Mouse (Mus musculus): Measurements from ENCODE around the gene Dnmt3l. TPM values are rescaled to one million over a fixed set of nuclear protein-coding genes. Genes with fewer than 3 reads are reported as not detected.

Gene Dnmt3l
- polyA plus RNA-seq, 1 experiment from 2014 or later = not detected

GRCm38 (mm10) chr10:78069101-78070011, 27.6 kb downstream of the Dnmt3l start, which contains the start of gene Icosl:
TSS of gene Icosl (plus strand) at chr10:78069302.
- under 1% methylated on average over 66 of the region's 66 CpGs for WGBS
- peak; percentile 88 for DNase-seq (ENCODE audit: low spot score)
- H3K4me3 ChIP-seq = peak within 1 kb of the TSS; percentile 70
- H3K9me3 ChIP-seq = no peaks in the 10 kb centered on the region
- no peaks in the 10 kb centered on the region for H3K36me3 ChIP-seq (replicated peaks)
- peak within 1 kb of the TSS; percentile 81 for H3K27ac ChIP-seq (replicated peaks)
- H3K27me3 ChIP-seq (replicated peaks; ENCODE audit: low read depth, poor library complexity, severe bottlenecking) = peaks cover 48% of the 10 kb centered on the region
- peaks cover 22% of the 10 kb centered on the region for H3K4me1 ChIP-seq

DNA sequence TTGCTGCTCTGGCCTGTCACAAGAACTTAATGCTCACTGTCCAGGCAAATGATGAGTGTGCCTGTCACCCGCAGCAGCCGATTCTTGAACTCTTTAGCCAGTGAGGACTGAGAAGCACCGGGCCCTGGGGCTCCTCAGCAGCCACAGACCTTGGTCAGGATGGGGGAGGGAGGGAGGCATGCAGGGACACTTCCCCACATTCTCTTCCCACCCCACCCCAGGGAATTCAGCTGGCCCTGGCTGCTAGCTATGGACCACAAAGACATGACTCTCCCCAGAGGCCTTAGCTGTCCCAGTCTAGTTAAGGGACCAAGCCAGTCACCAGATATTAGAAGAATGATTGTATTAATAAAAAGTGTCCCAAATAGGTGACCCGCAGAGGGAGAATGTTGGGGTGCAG, 32.4 kb downstream of the Dnmt3l start:
- peaks cover 25% of the 10 kb centered on the region for H3K27me3 ChIP-seq (replicated peaks; ENCODE audit: low read depth, poor library complexity, severe bottlenecking)
- no peaks in the 10 kb centered on the region for H3K9me3 ChIP-seq
- WGBS = 77% methylated on average over 4 of the region's 4 CpGs
- no peak overlapping the region for H3K4me3 ChIP-seq
- H3K27ac ChIP-seq (replicated peaks) = no peak overlapping the region
- H3K36me3 ChIP-seq (replicated peaks) = 0 out of 2 replicates have a peak, but pooled peaks cover 3% of the 10 kb centered on the region
- DNase-seq (ENCODE audit: low spot score) = no peak
- peaks cover 10% of the 10 kb centered on the region for H3K4me1 ChIP-seq

GRCm38 (mm10) chr10:78074977-78075376, 33.2 kb downstream of the Dnmt3l start:
- 0 out of 2 replicates have a peak, but pooled peaks cover 3% of the 10 kb centered on the region for H3K36me3 ChIP-seq (replicated peaks)
- no peak overlapping the region for H3K4me3 ChIP-seq
- no peak overlapping the region for H3K27ac ChIP-seq (replicated peaks)
- H3K9me3 ChIP-seq = no peaks in the 10 kb centered on the region
- no peak for DNase-seq (ENCODE audit: low spot score)
- peaks cover 21% of the 10 kb centered on the region for H3K27me3 ChIP-seq (replicated peaks; ENCODE audit: low read depth, poor library complexity, severe bottlenecking)
- H3K4me1 ChIP-seq = peaks cover 5% of the 10 kb centered on the region
- 88% methylated on average over 11 of the region's 11 CpGs for WGBS

DNA sequence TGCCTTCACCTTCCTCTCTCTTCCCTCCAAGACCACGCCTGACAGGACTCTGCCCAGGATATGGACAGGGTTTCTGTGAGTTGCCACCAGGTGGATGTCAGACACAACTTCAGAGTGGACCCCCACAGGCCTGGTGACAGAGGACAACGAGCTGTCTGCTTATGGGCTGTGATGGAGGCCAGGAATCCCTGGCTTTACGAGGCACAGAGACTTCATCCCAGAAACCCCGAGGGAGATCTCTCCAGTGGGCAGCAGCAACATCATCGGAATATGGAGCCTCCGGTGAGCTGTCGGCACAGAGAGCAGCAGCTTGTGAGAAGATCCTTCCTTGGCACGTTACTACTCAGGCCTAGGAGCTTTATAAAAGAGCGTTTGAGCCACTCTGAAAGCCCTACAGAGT, 36.1 kb downstream of the Dnmt3l start:
- DNase-seq (ENCODE audit: low spot score) = no peak
- Histone ChIP-seq H3K27me3 (replicated peaks; ENCODE audit: low read depth, poor library complexity, severe bottlenecking) (no peaks in the 10 kb centered on the region), H3K9me3 (no peaks in the 10 kb centered on the region), H3K36me3 (replicated peaks) (0 out of 2 replicates have a peak, but pooled peaks cover 3% of the 10 kb centered on the region), H3K4me3 (no peak overlapping the region), H3K4me1 (peaks cover 7% of the 10 kb centered on the region), H3K27ac (replicated peaks) (no peak overlapping the region)
- 79% methylated on average over 9 of the region's 9 CpGs for WGBS

- Histone ChIP-seq H3K4me3 (no peak overlapping the region), H3K9me3 (no peaks in the 10 kb centered on the region), H3K27ac (replicated peaks) (no peak overlapping the region), H3K36me3 (replicated peaks) (0 out of 2 replicates have a peak, but pooled peaks cover 3% of the 10 kb centered on the region), H3K4me1 (peaks cover 7% of the 10 kb centered on the region), H3K27me3 (replicated peaks; ENCODE audit: low read depth, poor library complexity, severe bottlenecking) (no peaks in the 10 kb centered on the region)
- WGBS = 81% methylated on average over 5 of the region's 5 CpGs
- no peak for DNase-seq (ENCODE audit: low spot score)
These were observed 36.5 kb downstream of the Dnmt3l start for GRCm38 (mm10) chr10:78078276-78078675.

- no peak overlapping the region for H3K27ac ChIP-seq (replicated peaks)
- 79% methylated on average over 4 of the region's 4 CpGs for WGBS
- H3K36me3 ChIP-seq (replicated peaks) = 0 out of 2 replicates have a peak, but pooled peaks cover 3% of the 10 kb centered on the region
- H3K4me1 ChIP-seq = peaks cover 7% of the 10 kb centered on the region
- no peaks in the 10 kb centered on the region for H3K9me3 ChIP-seq
- no peak for DNase-seq (ENCODE audit: low spot score)
- H3K27me3 ChIP-seq (replicated peaks; ENCODE audit: low read depth, poor library complexity, severe bottlenecking) = no peaks in the 10 kb centered on the region
- H3K4me3 ChIP-seq = no peak overlapping the region
These were observed 38.3 kb downstream of the Dnmt3l start for GRCm38 (mm10) chr10:78079955-78080591.

GRCm38 (mm10) chr10:78084073-78084472, 42.3 kb downstream of the Dnmt3l start:
- Histone ChIP-seq H3K36me3 (replicated peaks) (no peaks in the 10 kb centered on the region), H3K9me3 (no peaks in the 10 kb centered on the region), H3K4me3 (no peak overlapping the region), H3K4me1 (peaks cover 7% of the 10 kb centered on the region), H3K27ac (replicated peaks) (no peak overlapping the region), H3K27me3 (replicated peaks; ENCODE audit: low read depth, poor library complexity, severe bottlenecking) (no peaks in the 10 kb centered on the region)
- no peak for DNase-seq (ENCODE audit: low spot score)
- 66% methylated on average over 1 of the region's 1 CpGs for WGBS

DNA sequence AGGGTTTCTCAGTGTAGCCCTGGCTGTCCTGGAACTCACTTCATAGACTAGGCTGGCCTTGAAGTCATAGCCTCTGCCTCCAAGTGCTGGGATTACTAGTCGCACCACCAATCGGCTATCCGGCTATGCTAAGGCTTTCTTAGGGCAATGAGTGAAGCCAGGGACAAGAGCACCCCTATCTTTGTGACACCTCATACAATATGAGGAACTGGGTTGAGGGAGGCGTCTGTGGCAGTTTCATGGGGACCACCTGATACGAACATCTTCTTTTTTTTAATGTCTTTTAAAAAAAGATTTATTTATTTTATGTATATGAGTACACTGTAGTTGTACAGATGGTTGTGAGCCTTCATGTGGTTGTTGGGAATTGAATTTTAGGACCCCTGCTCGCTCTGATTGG, 44.0 kb downstream of the Dnmt3l start:
- 92% methylated on average over 6 of the region's 6 CpGs for WGBS
- no peak overlapping the region for H3K27ac ChIP-seq (replicated peaks)
- H3K9me3 ChIP-seq = no peaks in the 10 kb centered on the region
- H3K27me3 ChIP-seq (replicated peaks; ENCODE audit: low read depth, poor library complexity, severe bottlenecking) = no peaks in the 10 kb centered on the region
- H3K36me3 ChIP-seq (replicated peaks) = no peaks in the 10 kb centered on the region
- no peak for DNase-seq (ENCODE audit: low spot score)
- H3K4me3 ChIP-seq = no peak overlapping the region
- H3K4me1 ChIP-seq = no peaks in the 10 kb centered on the region

- DNase-seq (ENCODE audit: low spot score) = no peak
- H3K36me3 ChIP-seq (replicated peaks) = no peaks in the 10 kb centered on the region
- 83% methylated on average over 10 of the region's 10 CpGs for WGBS
- H3K4me3 ChIP-seq = no peak overlapping the region
- H3K4me1 ChIP-seq = no peaks in the 10 kb centered on the region
- H3K27ac ChIP-seq (replicated peaks) = no peak overlapping the region
- no peaks in the 10 kb centered on the region for H3K9me3 ChIP-seq
- no peaks in the 10 kb centered on the region for H3K27me3 ChIP-seq (replicated peaks; ENCODE audit: low read depth, poor library complexity, severe bottlenecking)
These were observed 44.8 kb downstream of the Dnmt3l start for GRCm38 (mm10) chr10:78086444-78087061.

- no peak overlapping the region for H3K27ac ChIP-seq (replicated peaks)
- no peaks in the 10 kb centered on the region for H3K36me3 ChIP-seq (replicated peaks)
- DNase-seq (ENCODE audit: low spot score) = no peak
- H3K4me1 ChIP-seq = no peaks in the 10 kb centered on the region
- 77% methylated on average over 6 of the region's 6 CpGs for WGBS
- H3K27me3 ChIP-seq (replicated peaks; ENCODE audit: low read depth, poor library complexity, severe bottlenecking) = no peaks in the 10 kb centered on the region
- no peaks in the 10 kb centered on the region for H3K9me3 ChIP-seq
- H3K4me3 ChIP-seq = no peak overlapping the region
These were observed 45.4 kb downstream of the Dnmt3l start for GRCm38 (mm10) chr10:78087101-78087511.

DNA sequence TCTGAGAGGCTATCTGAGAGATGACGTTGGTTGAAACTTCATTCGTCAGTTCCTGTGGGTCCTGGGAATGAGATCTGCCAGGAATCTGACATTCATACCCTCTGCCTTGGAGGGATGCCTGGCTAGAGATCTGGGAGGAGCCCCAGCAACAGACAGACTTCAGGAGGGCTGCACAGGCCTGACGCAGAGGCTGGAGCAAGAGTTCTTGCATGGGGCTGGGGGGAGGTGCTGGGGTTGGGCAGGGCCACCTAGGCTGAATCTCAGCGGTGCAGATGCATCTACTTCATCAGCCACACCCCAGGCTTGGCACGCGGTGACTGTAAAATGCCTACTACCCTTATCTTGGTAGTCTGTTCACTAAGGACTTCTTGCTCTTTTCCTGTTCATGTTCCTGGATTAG, 48.5 kb downstream of the Dnmt3l start:
- 71% methylated on average over 6 of the region's 6 CpGs for WGBS
- DNase-seq (ENCODE audit: low spot score) = no peak
- H3K27me3 ChIP-seq (replicated peaks; ENCODE audit: low read depth, poor library complexity, severe bottlenecking) = no peaks in the 10 kb centered on the region
- no peaks in the 10 kb centered on the region for H3K9me3 ChIP-seq
- H3K36me3 ChIP-seq (replicated peaks) = no peaks in the 10 kb centered on the region
- no peaks in the 10 kb centered on the region for H3K4me1 ChIP-seq
- no peak overlapping the region for H3K4me3 ChIP-seq
- H3K27ac ChIP-seq (replicated peaks) = no peak overlapping the region

- Histone ChIP-seq H3K36me3 (replicated peaks) (no peaks in the 10 kb centered on the region), H3K27ac (replicated peaks) (no peak overlapping the region), H3K9me3 (no peaks in the 10 kb centered on the region), H3K4me3 (no peak overlapping the region), H3K4me1 (no peaks in the 10 kb centered on the region), H3K27me3 (replicated peaks; ENCODE audit: low read depth, poor library complexity, severe bottlenecking) (no peaks in the 10 kb centered on the region)
- WGBS = 83% methylated on average over 4 of the region's 4 CpGs
- DNase-seq (ENCODE audit: low spot score) = no peak
These were observed 49.2 kb downstream of the Dnmt3l start for GRCm38 (mm10) chr10:78090706-78091491.

Data from embryonic facial prominence, embryonic 10.5 days (tissue).